Mouse (Mus musculus) CH12.LX (cell line): ENCODE measurements around the gene Npas2. TPM values are rescaled to one million over a fixed set of nuclear protein-coding genes. Genes with fewer than 3 reads are reported as not detected.
A peak's percentile ranks its signal among the peaks of the same experiment; 100 is the strongest.

Experiments used
- DNase-seq: peaks from one replicate; pipeline ENCODE4 v3.0.0-alpha.2; 2013; ENCODE audit errors: extremely low read depth
- H3K27ac ChIP-seq: 2 replicates; pipeline ENCODE4 v1.5.1; 2012; ENCODE audit warnings: low read depth, mild to moderate bottlenecking, control low read depth, moderate library complexity; ENCODE audit not compliant: insufficient read depth
- H3K27me3 ChIP-seq: replicated peaks from 2 replicates; pipeline ENCODE3; 2012; ENCODE audit warnings: inconsistent platforms
- H3K36me3 ChIP-seq, 2 experiments: replicated peaks in 1 of 2; 2 replicates each; pipeline versions ENCODE3 to v1.6.1; 2012; ENCODE audit warnings: inconsistent platforms in 1 of 2, low read length in 1 of 2, mild to moderate bottlenecking in 1 of 2, mixed read lengths in 1 of 2, moderate library complexity in 1 of 2; ENCODE audit not compliant: control insufficient read depth in 1 of 2, insufficient read depth in 1 of 2
- H3K4me1 ChIP-seq, 2 experiments: 2 replicates each; pipeline ENCODE4 v1.6.1; 2012; ENCODE audit warnings: inconsistent platforms in 1 of 2, moderate library complexity in 1 of 2; ENCODE audit not compliant: insufficient read depth in 2 of 2, control insufficient read depth in 1 of 2
- H3K4me2 ChIP-seq: 2 replicates; pipeline ENCODE4 v1.6.1; 2012; ENCODE audit warnings: low read depth, mild to moderate bottlenecking, control low read depth; ENCODE audit not compliant: poor library complexity, insufficient read depth, severe bottlenecking
- H3K4me3 ChIP-seq, 3 experiments: fragments of 150-350 bp in 1 of 3; sonication (generic) in 1 of 3; replicated peaks in 1 of 3; 2 replicates each; pipeline versions ENCODE3 to v1.5.1; 2011 to 2012; ENCODE audit warnings: low read depth in 2 of 3, low read length in 2 of 3, mild to moderate bottlenecking in 2 of 3, moderate library complexity in 2 of 3, control low read depth in 1 of 3, improper control_type of control experiment in 1 of 3, inconsistent platforms in 1 of 3, mixed read lengths in 1 of 3; ENCODE audit not compliant: poor library complexity in 1 of 3
- H3K79me2 ChIP-seq: replicated peaks from 2 replicates; pipeline ENCODE4 v1.6.1; 2012; ENCODE audit warnings: mild to moderate bottlenecking, moderate library complexity; ENCODE audit not compliant: control insufficient read depth, poor library complexity, insufficient read depth, severe bottlenecking; ENCODE audit errors: extremely low read depth
- H3K9ac ChIP-seq: 2 replicates; pipeline ENCODE4 v1.6.1; 2012; ENCODE audit warnings: low read depth, mild to moderate bottlenecking, control low read depth, moderate library complexity; ENCODE audit not compliant: insufficient read depth
- H3K9me3 ChIP-seq: replicated peaks from 2 replicates; pipeline ENCODE3; 2012; ENCODE audit warnings: low read length, inconsistent platforms, mixed read lengths
- BHLHE40 ChIP-seq: IDR thresholded peaks from 2 replicates; pipeline ENCODE4 v1.6.1; 2011; ENCODE audit warnings: mild to moderate bottlenecking, low read depth, low read length, improper control_type of control experiment
- CHD2 ChIP-seq: IDR thresholded peaks from 2 replicates; pipeline ENCODE4 v1.6.1; 2011; ENCODE audit warnings: low read length, improper control_type of control experiment
- CTCF ChIP-seq, 2 experiments: IDR thresholded peaks in 1 of 2; conservative IDR thresholded peaks in 1 of 2; 2 replicates each; pipeline ENCODE4 v1.5.1; 2011 to 2012; ENCODE audit warnings: low read depth in 2 of 2, low read length in 2 of 2, improper control_type of control experiment in 1 of 2, inconsistent platforms in 1 of 2, mild to moderate bottlenecking in 1 of 2, moderate library complexity in 1 of 2
- E2F4 ChIP-seq: IDR thresholded peaks from 2 replicates; pipeline ENCODE4 v1.6.1; 2011; ENCODE audit warnings: low read depth, low read length, improper control_type of control experiment; ENCODE audit not compliant: insufficient replicate concordance
- ELF1 ChIP-seq: IDR thresholded peaks from 2 replicates; pipeline ENCODE4 v1.6.1; 2014; ENCODE audit warnings: low read depth, mild to moderate bottlenecking, inconsistent platforms, low read length, improper control_type of control experiment
- ETS1 ChIP-seq: conservative IDR thresholded peaks from 2 replicates; pipeline ENCODE4 v1.6.1; 2012; ENCODE audit warnings: low read depth, mild to moderate bottlenecking, inconsistent platforms, low read length, improper control_type of control experiment, moderate library complexity
- HCFC1 ChIP-seq: IDR thresholded peaks from 2 replicates; pipeline ENCODE4 v1.6.1; 2012; ENCODE audit warnings: low read depth, mild to moderate bottlenecking, inconsistent platforms, low read length, improper control_type of control experiment
- KAT2A ChIP-seq: IDR thresholded peaks from 2 replicates; pipeline ENCODE4 v1.6.1; 2012; ENCODE audit warnings: low read length, improper control_type of control experiment, inconsistent platforms; ENCODE audit not compliant: insufficient replicate concordance
- NELFE ChIP-seq: IDR thresholded peaks from 2 replicates; pipeline ENCODE4 v1.6.1; 2011; ENCODE audit warnings: low read depth, low read length, improper control_type of control experiment
- NRF1 ChIP-seq: IDR thresholded peaks from 2 replicates; pipeline ENCODE4 v1.6.1; 2014; ENCODE audit warnings: low read depth, mild to moderate bottlenecking, inconsistent platforms, low read length, improper control_type of control experiment, moderate library complexity
- POLR2A ChIP-seq: IDR thresholded peaks from 2 replicates; pipeline ENCODE4 v1.6.1; 2011; ENCODE audit warnings: low read depth, mild to moderate bottlenecking, improper control_type of control experiment, low read length
- RCOR1 ChIP-seq: conservative IDR thresholded peaks from 2 replicates; pipeline ENCODE4 v1.6.1; 2012; ENCODE audit warnings: low read depth, mild to moderate bottlenecking, inconsistent platforms, low read length, improper control_type of control experiment
- SMC3 ChIP-seq: IDR thresholded peaks from 2 replicates; pipeline ENCODE4 v1.6.1; 2011; ENCODE audit warnings: low read depth, low read length, improper control_type of control experiment
- TCF12 ChIP-seq: IDR thresholded peaks from 2 replicates; pipeline ENCODE4 v1.6.1; 2014; ENCODE audit warnings: low read depth, mild to moderate bottlenecking, inconsistent platforms, low read length, improper control_type of control experiment
- ZC3H11A ChIP-seq: IDR thresholded peaks from 2 replicates; pipeline ENCODE4 v1.6.1; 2012; ENCODE audit warnings: low read depth, mild to moderate bottlenecking, inconsistent platforms, low read length, improper control_type of control experiment
- ZKSCAN1 ChIP-seq: IDR thresholded peaks from 2 replicates; pipeline ENCODE4 v1.6.1; 2012; ENCODE audit warnings: low read depth, inconsistent platforms, low read length, improper control_type of control experiment, borderline replicate concordance
- dilution Hi-C: fragments of 300-500 bp; cut with MboI; formaldehyde crosslinking; loops from 2 replicates; pipeline ENCODE4 v1.14.3; 2020; ENCODE audit warnings: low sequenced_read_pairs; ENCODE audit not compliant: extremely low pct_unique_long_range_greater_than_20kb, extremely low pct_ligation_motif_present
- in situ Hi-C: fragments of 300-500 bp; cut with MboI; formaldehyde crosslinking; loops from 3 replicates; pipeline ENCODE4 v1.14.3; 2019; ENCODE audit warnings: low sequenced_read_pairs, low pct_ligation_motif_present, low pct_unique_long_range_greater_than_20kb, mixed read lengths
- polyA plus RNA-seq: library from polyadenylated mRNA; unstranded; fragments of >175 nt; gene quantifications from 2 replicates; pipeline ENCODE4 v1.2.1, GENCODE M21; 2012; ENCODE audit warnings: low read depth; ENCODE audit not compliant: insufficient read length
- total RNA-seq, 2 experiments: library from RNA; depleted of rRNA; stranded (reverse); fragments of 300-350 nt in 1 of 2; fragments of >200 nt in 1 of 2; gene quantifications; 2 replicates each; pipeline ENCODE4 v1.2.3; 2012 to 2014

Gene Npas2
- total and polyA plus RNA-seq, 3 experiments: 0.13 TPM; not detected in 2

DNA sequence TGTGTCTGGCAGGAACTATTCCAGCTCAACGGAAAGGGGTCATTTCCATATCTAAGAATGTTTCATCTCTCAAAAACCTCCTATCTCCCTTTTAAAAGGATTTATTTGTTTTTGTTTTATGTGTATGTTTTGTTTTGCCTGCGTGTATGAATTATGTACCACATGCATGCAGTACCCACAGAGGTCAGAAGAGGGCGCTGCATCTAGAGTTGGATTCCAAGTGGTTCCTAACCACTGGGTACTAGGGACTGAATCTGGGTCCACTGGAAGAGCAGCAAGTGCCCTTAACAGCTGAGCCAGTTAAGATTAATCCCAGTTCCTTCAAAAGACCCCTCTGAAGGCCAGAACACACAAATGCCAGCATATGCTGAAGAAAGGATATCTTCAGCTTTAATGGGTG lies 24.1 kb downstream of the Npas2 start:
- dilution Hi-C loops: no loop called here
- in situ Hi-C loops: loop anchor here (25.0 kb wide), 1 partner anchor 205 kb away; no protein-coding TSS in a partner anchor

GRCm38 (mm10) chr1:39228401-39228800 lies 34.9 kb downstream of the Npas2 start:
- no peaks in the 10 kb centered on the region for H3K27me3 ChIP-seq
- no peaks in the 10 kb centered on the region for H3K9me3 ChIP-seq
- H3K9ac ChIP-seq: no peak overlapping the region
- H3K4me2 ChIP-seq: no peak overlapping the region
- DNase-seq: no peak
- H3K36me3 ChIP-seq: no peaks in the 10 kb centered on the region
- TF ChIP-seq NRF1 (no peak), ELF1 (no peak), BHLHE40 (no peak), RCOR1 (no peak), KAT2A (no peak), ZKSCAN1 (no peak), CHD2 (no peak), TCF12 (no peak), NELFE (no peak), ZC3H11A (no peak), ETS1 (no peak), POLR2A (no peak), HCFC1 (no peak), SMC3 (no peak)
- no peaks in the 10 kb centered on the region for H3K79me2 ChIP-seq
- dilution Hi-C loops (no loop called here), in situ Hi-C loops (no loop called here)
- H3K4me3 ChIP-seq: no peak overlapping the region
- H3K4me1 ChIP-seq: no peaks in the 10 kb centered on the region
- H3K27ac ChIP-seq: no peak overlapping the region

More for the DNA sequence above, 24.1 kb downstream of the Npas2 start:
- Histone ChIP-seq H3K4me3 (no peak overlapping the region), H3K36me3 (no peaks in the 10 kb centered on the region), H3K4me1 (peaks cover 0 to 5% of the 10 kb centered on the region in 2 experiments; a peak in 1 of 4 replicates), H3K9ac (no peak overlapping the region), H3K27ac (no peak overlapping the region), H3K27me3 (no peaks in the 10 kb centered on the region), H3K9me3 (no peaks in the 10 kb centered on the region), H3K4me2 (no peak overlapping the region), H3K79me2 (no peaks in the 10 kb centered on the region)
- DNase-seq: no peak
- peak; percentile 31 for TF ChIP-seq SMC3
- peak; percentile 54 to 72 for TF ChIP-seq CTCF (conservative IDR thresholded peaks at IDR 0.05 in 1 of 2, IDR thresholded peaks at IDR 0.05 in 1 of 2; ENCODE audit: low read depth in 2 of 2, low read length in 2 of 2)
- TF ChIP-seq E2F4: no peak
